Mouse (Mus musculus) midbrain, embryonic 15.5 days (tissue): ENCODE data around the gene Adamts2. TPM values are rescaled to one million over a fixed set of nuclear protein-coding genes. Genes with fewer than 3 reads are reported as not detected.

Experiments used
- ATAC-seq: fragments of 200-750 bp; cut with Nextera tagmentation; replicated peaks from 2 replicates; pipeline ENCODE4 v1.8.0; 2017; ENCODE audit warnings: moderate TSS enrichment
- H3K27ac ChIP-seq: fragments of 300-500 bp; sonication (generic); 2 replicates; pipeline ENCODE4 v1.5.1; 2015; ENCODE audit warnings: mild to moderate bottlenecking, inconsistent platforms
- H3K27me3 ChIP-seq: fragments of 300-500 bp; sonication (generic); replicated peaks from 2 replicates; pipeline ENCODE4 v1.6.1; 2015; ENCODE audit warnings: inconsistent platforms
- H3K36me3 ChIP-seq: fragments of 300-500 bp; sonication (generic); replicated peaks from 2 replicates; pipeline ENCODE4 v1.6.1; 2015; ENCODE audit warnings: inconsistent platforms
- H3K4me1 ChIP-seq: fragments of 300-500 bp; sonication (generic); 2 replicates; pipeline ENCODE4 v1.6.1; 2015; ENCODE audit warnings: inconsistent platforms
- H3K4me2 ChIP-seq: fragments of 300-500 bp; sonication (generic); 2 replicates; pipeline ENCODE4 v1.6.1; 2015; ENCODE audit warnings: inconsistent platforms, mild to moderate bottlenecking, moderate library complexity
- H3K4me3 ChIP-seq: fragments of 300-500 bp; sonication (generic); 2 replicates; pipeline ENCODE4 v1.5.1; 2015; ENCODE audit warnings: mild to moderate bottlenecking, inconsistent platforms
- H3K9ac ChIP-seq: fragments of 300-500 bp; sonication (generic); 2 replicates; pipeline ENCODE4 v1.6.1; 2015; ENCODE audit warnings: mild to moderate bottlenecking, inconsistent platforms
- H3K9me3 ChIP-seq: fragments of 300-500 bp; sonication (generic); 2 replicates; pipeline ENCODE4 v1.6.1; 2016; ENCODE audit warnings: inconsistent platforms
- WGBS: fragments of 180-500 bp; shearing (Covaris S2); methylation state at CpG from one replicate; pipeline ENCODE4 v1.1.7; 2015; ENCODE audit warnings: mixed read lengths; 5-methylcytosine and 5-hydroxymethylcytosine counted together
- polyA plus RNA-seq: library from polyadenylated mRNA; unstranded; fragments of >200 nt; fragmentation: Nextera tagmentation; extraction: Ambion mirVana; gene quantifications from 2 replicates; pipeline ENCODE4 v1.2.1, GENCODE M21; 2015

The Adamts2 gene
- polyA plus RNA-seq, 1 experiment from 2014 or later: 5.0 TPM

GRCm38 (mm10) chr11:50658826-50659225, 56.9 kb downstream of the Adamts2 start:
- H3K27me3 ChIP-seq: no peaks in the 10 kb centered on the region
- no peak overlapping the region for H3K4me2 ChIP-seq
- H3K4me1 ChIP-seq: no peaks in the 10 kb centered on the region
- H3K9me3 ChIP-seq: no peaks in the 10 kb centered on the region
- no peak overlapping the region for H3K9ac ChIP-seq
- no peaks in the 10 kb centered on the region for H3K36me3 ChIP-seq
- H3K4me3 ChIP-seq: no peak overlapping the region
- WGBS: 60% methylated on average over 6 of the region's 6 CpGs
- no peak overlapping the region for H3K27ac ChIP-seq
- no peak for ATAC-seq

- ATAC-seq: no peak
- H3K9me3 ChIP-seq: no peaks in the 10 kb centered on the region
- H3K4me2 ChIP-seq: no peak overlapping the region
- H3K36me3 ChIP-seq: no peaks in the 10 kb centered on the region
- no peak overlapping the region for H3K9ac ChIP-seq
- WGBS: 85% methylated on average over 3 of the region's 3 CpGs
- H3K4me3 ChIP-seq: no peak overlapping the region
- H3K4me1 ChIP-seq: no peaks in the 10 kb centered on the region
- H3K27ac ChIP-seq: no peak overlapping the region
- H3K27me3 ChIP-seq: no peaks in the 10 kb centered on the region
Observed at GRCm38 (mm10) chr11:50662176-50662575, 60.3 kb downstream of the Adamts2 start.

- H3K27ac ChIP-seq: no peak overlapping the region
- no peaks in the 10 kb centered on the region for H3K36me3 ChIP-seq
- H3K4me1 ChIP-seq: no peaks in the 10 kb centered on the region; the same call in 1 of the 2 replicates
- H3K9me3 ChIP-seq: no peaks in the 10 kb centered on the region
- H3K9ac ChIP-seq: no peak overlapping the region
- H3K4me3 ChIP-seq: no peak overlapping the region
- H3K4me2 ChIP-seq: no peak overlapping the region
- 86% methylated on average over 4 of the region's 4 CpGs for WGBS
- ATAC-seq: no peak
- no peaks in the 10 kb centered on the region for H3K27me3 ChIP-seq
Observed at GRCm38 (mm10) chr11:50664826-50665225, 62.9 kb downstream of the Adamts2 start.

GRCm38 (mm10) chr11:50669542-50670362, 67.9 kb downstream of the Adamts2 start:
- H3K27ac ChIP-seq: no peak overlapping the region

GRCm38 (mm10) chr11:50670363-50670725, 68.5 kb downstream of the Adamts2 start:
- 74% methylated on average over 5 of the region's 5 CpGs for WGBS
- H3K27ac ChIP-seq: no peak overlapping the region
- H3K36me3 ChIP-seq: no peaks in the 10 kb centered on the region
- H3K9me3 ChIP-seq: no peaks in the 10 kb centered on the region
- H3K4me2 ChIP-seq: no peak overlapping the region
- H3K4me3 ChIP-seq: no peak overlapping the region
- no peaks in the 10 kb centered on the region; the same call in 1 of the 2 replicates for H3K4me1 ChIP-seq
- no peak overlapping the region for H3K9ac ChIP-seq
- H3K27me3 ChIP-seq: no peaks in the 10 kb centered on the region
- ATAC-seq: no peak

More at GRCm38 (mm10) chr11:50669542-50670362, 67.9 kb downstream of the Adamts2 start:
- Histone ChIP-seq H3K4me2 (no peak overlapping the region), H3K9me3 (no peaks in the 10 kb centered on the region), H3K36me3 (no peaks in the 10 kb centered on the region), H3K27me3 (no peaks in the 10 kb centered on the region), H3K4me1 (no peaks in the 10 kb centered on the region; the same call in 1 of the 2 replicates), H3K9ac (no peak overlapping the region), H3K4me3 (no peak overlapping the region)
- 82% methylated on average over 9 of the region's 9 CpGs for WGBS
- peak; percentile 33; the same call in 1 of the 2 replicates for ATAC-seq

- Histone ChIP-seq H3K9ac (no peak overlapping the region), H3K4me3 (no peak overlapping the region), H3K27ac (no peak overlapping the region), H3K27me3 (no peaks in the 10 kb centered on the region), H3K36me3 (no peaks in the 10 kb centered on the region), H3K4me2 (no peak overlapping the region), H3K9me3 (no peaks in the 10 kb centered on the region), H3K4me1 (no peaks in the 10 kb centered on the region; the same call in 1 of the 2 replicates)
- WGBS: 100% methylated on average over 1 of the region's 1 CpGs
- ATAC-seq: no peak
Observed at GRCm38 (mm10) chr11:50670881-50671280, 69.0 kb downstream of the Adamts2 start.

- H3K36me3 ChIP-seq: no peaks in the 10 kb centered on the region
- no peaks in the 10 kb centered on the region for H3K27me3 ChIP-seq
- no peak overlapping the region for H3K4me3 ChIP-seq
- no peak overlapping the region for H3K4me2 ChIP-seq
- no peak overlapping the region for H3K27ac ChIP-seq
- ATAC-seq: no peak
- no peaks in the 10 kb centered on the region for H3K9me3 ChIP-seq
- no peak overlapping the region for H3K9ac ChIP-seq
- no peaks in the 10 kb centered on the region; the same call in 1 of the 2 replicates for H3K4me1 ChIP-seq
- 67% methylated on average over 2 of the region's 2 CpGs for WGBS
Observed at GRCm38 (mm10) chr11:50671376-50671775, 69.5 kb downstream of the Adamts2 start.

GRCm38 (mm10) chr11:50671820-50672310, 70.0 kb downstream of the Adamts2 start:
- Histone ChIP-seq H3K9me3 (no peaks in the 10 kb centered on the region), H3K9ac (no peak overlapping the region), H3K27me3 (no peaks in the 10 kb centered on the region), H3K36me3 (no peaks in the 10 kb centered on the region), H3K4me1 (no peaks in the 10 kb centered on the region; the same call in 1 of the 2 replicates), H3K4me3 (no peak overlapping the region), H3K4me2 (no peak overlapping the region), H3K27ac (no peak overlapping the region)
- WGBS: 90% methylated on average over 7 of the region's 7 CpGs
- no peak for ATAC-seq

- H3K36me3 ChIP-seq: no peaks in the 10 kb centered on the region
- no peak overlapping the region for H3K4me2 ChIP-seq
- H3K27ac ChIP-seq: no peak overlapping the region
- no peaks in the 10 kb centered on the region; the same call in 1 of the 2 replicates for H3K4me1 ChIP-seq
- no peak; the same call in 1 of the 2 replicates for ATAC-seq
- H3K9me3 ChIP-seq: no peaks in the 10 kb centered on the region
- H3K4me3 ChIP-seq: no peak overlapping the region
- 43% methylated on average over 7 of the region's 7 CpGs for WGBS
- H3K9ac ChIP-seq: no peak overlapping the region
- no peaks in the 10 kb centered on the region for H3K27me3 ChIP-seq
Observed at GRCm38 (mm10) chr11:50672866-50673265, 71.0 kb downstream of the Adamts2 start.

- H3K4me2 ChIP-seq: no peak overlapping the region
- ATAC-seq: no peak
- no peaks in the 10 kb centered on the region for H3K9me3 ChIP-seq
- no peaks in the 10 kb centered on the region; the same call in 1 of the 2 replicates for H3K4me1 ChIP-seq
- H3K4me3 ChIP-seq: no peak overlapping the region
- no peaks in the 10 kb centered on the region for H3K36me3 ChIP-seq
- no peak overlapping the region for H3K9ac ChIP-seq
- no peak overlapping the region for H3K27ac ChIP-seq
- WGBS: 69% methylated on average over 7 of the region's 7 CpGs
- no peaks in the 10 kb centered on the region for H3K27me3 ChIP-seq
Observed at GRCm38 (mm10) chr11:50673525-50674250, 71.8 kb downstream of the Adamts2 start.

- Histone ChIP-seq H3K27ac (no peak overlapping the region), H3K36me3 (no peaks in the 10 kb centered on the region), H3K27me3 (no peaks in the 10 kb centered on the region), H3K9ac (no peak overlapping the region), H3K9me3 (no peaks in the 10 kb centered on the region), H3K4me2 (no peak overlapping the region), H3K4me1 (no peaks in the 10 kb centered on the region), H3K4me3 (no peak overlapping the region)
- 85% methylated on average over 9 of the region's 9 CpGs for WGBS
- no peak for ATAC-seq
Observed at GRCm38 (mm10) chr11:50674390-50674789, 72.5 kb downstream of the Adamts2 start.

GRCm38 (mm10) chr11:50678650-50679049, 76.8 kb downstream of the Adamts2 start:
- H3K36me3 ChIP-seq: no peaks in the 10 kb centered on the region
- H3K4me1 ChIP-seq: no peaks in the 10 kb centered on the region
- H3K9me3 ChIP-seq: no peaks in the 10 kb centered on the region
- no peak overlapping the region for H3K4me3 ChIP-seq
- no peak overlapping the region for H3K9ac ChIP-seq
- no peaks in the 10 kb centered on the region for H3K27me3 ChIP-seq
- H3K27ac ChIP-seq: no peak overlapping the region
- no peak for ATAC-seq
- no peak overlapping the region for H3K4me2 ChIP-seq
- 86% methylated on average over 10 of the region's 10 CpGs for WGBS
